Mouse (Mus musculus): Measurements from ENCODE around the gene Nrxn3. TPM values are rescaled to one million over a fixed set of nuclear protein-coding genes. Genes with fewer than 3 reads are reported as not detected.

Gene Nrxn3
- polyA plus RNA-seq, 1 experiment from 2014 or later, result 29.2 TPM

DNA sequence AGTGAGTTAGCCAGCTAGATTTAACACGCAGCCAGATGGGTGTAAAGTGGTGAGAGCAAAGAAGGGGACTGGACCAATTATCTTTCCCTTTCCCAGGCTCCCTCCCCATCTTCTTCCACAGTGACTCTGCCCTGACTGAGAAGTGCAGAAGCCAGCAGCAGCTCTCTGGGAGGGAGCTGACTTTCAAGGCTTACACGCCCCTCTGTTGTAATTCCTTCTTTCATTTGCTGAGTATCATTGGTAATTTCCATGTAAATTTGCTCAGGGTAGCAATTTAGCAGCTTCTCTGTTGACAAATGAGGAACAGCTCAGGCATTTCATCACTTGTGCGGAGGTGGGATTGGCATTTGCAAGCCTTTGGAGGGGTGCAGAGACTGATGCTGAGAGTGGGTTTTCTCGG lies 976.8 kb downstream of the Nrxn3 start:
- H3K27ac ChIP-seq (ENCODE audit: low read depth, low read length), result no peak overlapping the region
- H3K9ac ChIP-seq (ENCODE audit: low read length), result no peak overlapping the region
- no peaks in the 10 kb centered on the region for H3K27me3 ChIP-seq (ENCODE audit: control insufficient read depth, insufficient read depth, low read length)
- DNase-seq (ENCODE audit: low spot score), result no peak
- no peak overlapping the region for H3K4me3 ChIP-seq (ENCODE audit: low read depth, low read length)
- ATAC-seq (ENCODE audit: insufficient read depth, low FRiP score, low TSS enrichment), result no peak
- H3K36me3 ChIP-seq (ENCODE audit: control insufficient read depth, insufficient read depth, low read length), result no peaks in the 10 kb centered on the region
- H3K4me1 ChIP-seq (ENCODE audit: control insufficient read depth, insufficient read depth, low read length), result no peaks in the 10 kb centered on the region
- no peak overlapping the region for H3K4me2 ChIP-seq (ENCODE audit: low read depth)
- H3K9me3 ChIP-seq (ENCODE audit: control insufficient read depth, low read length), result no peaks in the 10 kb centered on the region
- WGBS, result 7% methylated on average over 4 of the region's 4 CpGs

DNA sequence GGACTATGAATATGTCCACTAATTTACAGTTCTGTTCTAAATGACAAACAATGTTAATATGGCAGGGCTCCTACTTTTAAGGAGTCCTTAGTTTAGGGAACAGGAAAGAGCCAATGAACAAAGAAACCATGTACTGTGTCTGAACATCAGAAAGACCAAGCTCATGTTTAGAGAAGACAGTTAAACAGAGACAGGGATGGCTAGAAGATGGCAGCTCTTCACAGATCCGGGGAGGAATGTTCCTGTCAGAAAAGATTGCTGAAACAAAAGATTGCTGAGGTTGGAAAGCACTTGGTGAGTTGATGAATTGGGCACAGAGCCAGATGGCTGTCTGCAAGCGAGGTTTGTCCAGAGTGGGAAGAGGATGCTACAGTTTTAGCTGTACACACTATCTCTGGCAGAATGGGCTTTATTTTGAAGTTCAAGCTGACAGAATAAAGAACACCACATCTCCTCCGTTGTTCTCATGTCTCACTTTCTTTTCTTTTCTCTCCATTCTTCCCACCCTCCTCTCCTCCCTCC lies 978.3 kb downstream of the Nrxn3 start:
- H3K4me1 ChIP-seq (ENCODE audit: control insufficient read depth, insufficient read depth, low read length), result no peaks in the 10 kb centered on the region
- 70% methylated on average over 3 of the region's 3 CpGs for WGBS
- no peak overlapping the region for H3K4me2 ChIP-seq (ENCODE audit: low read depth)
- H3K9me3 ChIP-seq (ENCODE audit: control insufficient read depth, low read length), result no peaks in the 10 kb centered on the region
- no peak overlapping the region for H3K4me3 ChIP-seq (ENCODE audit: low read depth, low read length)
- no peak for DNase-seq (ENCODE audit: low spot score)
- no peak overlapping the region for H3K27ac ChIP-seq (ENCODE audit: low read depth, low read length)
- no peaks in the 10 kb centered on the region for H3K36me3 ChIP-seq (ENCODE audit: control insufficient read depth, insufficient read depth, low read length)
- H3K27me3 ChIP-seq (ENCODE audit: control insufficient read depth, insufficient read depth, low read length), result no peaks in the 10 kb centered on the region
- no peak overlapping the region for H3K9ac ChIP-seq (ENCODE audit: low read length)
- no peak for ATAC-seq (ENCODE audit: insufficient read depth, low FRiP score, low TSS enrichment)

DNA sequence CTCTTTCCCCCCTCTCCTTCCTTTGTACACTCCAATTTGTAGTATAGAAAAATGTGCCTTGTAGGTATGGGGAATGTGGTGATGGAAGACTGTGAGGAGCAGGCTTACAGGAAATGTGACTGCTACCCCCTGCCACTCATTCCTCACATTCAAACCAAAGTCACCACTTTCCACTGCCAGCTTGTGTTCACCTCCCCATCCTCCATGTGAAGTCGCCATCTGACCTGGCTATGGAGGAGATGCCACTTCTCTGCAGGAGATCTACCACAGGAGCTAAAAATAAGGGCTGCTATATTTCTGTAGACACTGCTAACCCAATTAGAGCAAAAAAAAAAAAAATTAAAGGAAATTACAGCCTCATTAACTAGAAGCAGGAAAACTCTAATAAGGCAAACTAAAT lies 980.3 kb downstream of the Nrxn3 start:
- DNase-seq (ENCODE audit: low spot score) (no peak), ATAC-seq (ENCODE audit: insufficient read depth, low FRiP score, low TSS enrichment) (no peak)
- WGBS, result 74% methylated on average over 1 of the region's 1 CpGs
- H3K9me3 ChIP-seq (ENCODE audit: control insufficient read depth, low read length), result no peaks in the 10 kb centered on the region
- H3K4me3 ChIP-seq (ENCODE audit: low read depth, low read length), result no peak overlapping the region
- H3K36me3 ChIP-seq (ENCODE audit: control insufficient read depth, insufficient read depth, low read length), result no peaks in the 10 kb centered on the region
- no peak overlapping the region for H3K9ac ChIP-seq (ENCODE audit: low read length)
- no peak overlapping the region for H3K27ac ChIP-seq (ENCODE audit: low read depth, low read length)
- H3K4me2 ChIP-seq (ENCODE audit: low read depth), result no peak overlapping the region
- H3K27me3 ChIP-seq (ENCODE audit: control insufficient read depth, insufficient read depth, low read length), result no peaks in the 10 kb centered on the region
- no peaks in the 10 kb centered on the region for H3K4me1 ChIP-seq (ENCODE audit: control insufficient read depth, insufficient read depth, low read length)

DNA sequence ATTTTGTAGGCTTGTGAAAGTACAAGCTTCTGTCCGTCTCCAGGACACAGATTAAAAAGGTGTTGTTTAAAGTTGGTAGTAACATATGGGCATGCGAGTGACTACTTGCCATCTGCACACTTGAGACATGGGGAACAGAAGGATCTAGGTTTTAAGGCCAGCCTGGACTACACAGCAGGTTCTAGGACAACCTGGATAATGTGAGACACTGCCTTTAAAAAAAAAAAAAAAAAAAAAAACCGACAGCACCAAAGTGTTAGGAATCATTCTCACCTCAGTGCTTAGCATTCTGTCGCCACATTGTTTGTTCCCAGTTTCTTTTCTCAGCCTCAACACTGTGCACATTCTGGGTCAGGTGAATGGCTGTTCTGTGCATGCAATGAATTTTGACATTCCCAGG lies 985.2 kb downstream of the Nrxn3 start:
- H3K4me2 ChIP-seq (ENCODE audit: low read depth), result no peak overlapping the region
- WGBS, result 72% methylated on average over 4 of the region's 4 CpGs
- ATAC-seq (ENCODE audit: insufficient read depth, low FRiP score, low TSS enrichment) (no peak), DNase-seq (ENCODE audit: low spot score) (no peak)
- no peaks in the 10 kb centered on the region for H3K36me3 ChIP-seq (ENCODE audit: control insufficient read depth, insufficient read depth, low read length)
- no peak overlapping the region for H3K27ac ChIP-seq (ENCODE audit: low read depth, low read length)
- no peaks in the 10 kb centered on the region for H3K27me3 ChIP-seq (ENCODE audit: control insufficient read depth, insufficient read depth, low read length)
- no peak overlapping the region for H3K9ac ChIP-seq (ENCODE audit: low read length)
- H3K4me1 ChIP-seq (ENCODE audit: control insufficient read depth, insufficient read depth, low read length), result no peaks in the 10 kb centered on the region
- no peak overlapping the region for H3K4me3 ChIP-seq (ENCODE audit: low read depth, low read length)
- H3K9me3 ChIP-seq (ENCODE audit: control insufficient read depth, low read length), result no peaks in the 10 kb centered on the region

DNA sequence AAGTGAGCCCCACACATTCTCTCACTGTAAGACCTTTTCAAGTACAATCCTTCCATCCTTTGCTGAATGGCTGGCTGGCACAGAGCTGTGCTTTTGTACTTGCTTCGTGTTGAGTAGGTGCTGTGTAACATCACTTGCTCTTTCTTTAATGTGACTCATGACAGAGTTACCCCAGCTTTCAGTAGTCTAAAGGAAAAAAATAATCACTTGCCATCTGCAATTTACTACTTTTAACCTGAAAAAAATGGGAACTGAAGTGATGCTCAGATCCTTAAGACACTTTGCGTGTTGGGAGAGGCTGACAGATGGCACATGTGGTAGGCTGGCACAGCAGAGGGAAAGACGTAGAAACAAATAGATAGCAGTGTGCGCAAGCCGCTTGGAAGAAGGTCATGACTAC lies 987.8 kb downstream of the Nrxn3 start:
- H3K36me3 ChIP-seq (ENCODE audit: control insufficient read depth, insufficient read depth, low read length), result no peaks in the 10 kb centered on the region
- no peak overlapping the region for H3K4me2 ChIP-seq (ENCODE audit: low read depth)
- H3K4me1 ChIP-seq (ENCODE audit: control insufficient read depth, insufficient read depth, low read length), result no peaks in the 10 kb centered on the region
- no peaks in the 10 kb centered on the region for H3K27me3 ChIP-seq (ENCODE audit: control insufficient read depth, insufficient read depth, low read length)
- H3K27ac ChIP-seq (ENCODE audit: low read depth, low read length), result no peak overlapping the region
- no peak for ATAC-seq (ENCODE audit: insufficient read depth, low FRiP score, low TSS enrichment)
- no peak overlapping the region for H3K9ac ChIP-seq (ENCODE audit: low read length)
- no peak for DNase-seq (ENCODE audit: low spot score)
- 95% methylated on average over 5 of the region's 5 CpGs for WGBS
- no peaks in the 10 kb centered on the region for H3K9me3 ChIP-seq (ENCODE audit: control insufficient read depth, low read length)
- no peak overlapping the region for H3K4me3 ChIP-seq (ENCODE audit: low read depth, low read length)

DNA sequence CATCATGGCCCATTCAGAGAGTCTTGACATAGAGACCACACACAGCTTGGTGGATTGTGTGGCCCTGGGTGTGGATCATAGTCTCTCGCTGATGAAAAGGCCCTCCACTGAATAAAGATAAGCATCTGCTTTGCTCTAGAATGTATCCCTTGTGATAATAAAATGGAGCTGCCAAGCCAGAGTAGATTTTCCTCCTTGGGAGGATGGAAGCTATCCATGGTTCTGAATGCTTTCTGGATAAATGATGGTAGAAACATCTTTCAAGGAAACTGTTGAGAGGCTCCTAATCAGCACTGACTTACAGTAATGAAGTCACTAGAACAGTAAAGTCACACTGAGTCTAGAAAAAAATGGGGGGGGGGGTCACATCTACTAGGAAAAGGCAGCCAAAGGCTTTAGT lies 989.1 kb downstream of the Nrxn3 start:
- no peak for DNase-seq (ENCODE audit: low spot score)
- Histone ChIP-seq H3K4me3 (ENCODE audit: low read depth, low read length) (no peak overlapping the region), H3K9me3 (ENCODE audit: control insufficient read depth, low read length) (no peaks in the 10 kb centered on the region), H3K27me3 (ENCODE audit: control insufficient read depth, insufficient read depth, low read length) (no peaks in the 10 kb centered on the region), H3K36me3 (ENCODE audit: control insufficient read depth, insufficient read depth, low read length) (no peaks in the 10 kb centered on the region), H3K27ac (ENCODE audit: low read depth, low read length) (no peak overlapping the region), H3K4me1 (ENCODE audit: control insufficient read depth, insufficient read depth, low read length) (no peaks in the 10 kb centered on the region), H3K4me2 (ENCODE audit: low read depth) (no peak overlapping the region), H3K9ac (ENCODE audit: low read length) (no peak overlapping the region)
- ATAC-seq (ENCODE audit: insufficient read depth, low FRiP score, low TSS enrichment), result no peak
- WGBS, result 93% methylated on average over 1 of the region's 1 CpGs

DNA sequence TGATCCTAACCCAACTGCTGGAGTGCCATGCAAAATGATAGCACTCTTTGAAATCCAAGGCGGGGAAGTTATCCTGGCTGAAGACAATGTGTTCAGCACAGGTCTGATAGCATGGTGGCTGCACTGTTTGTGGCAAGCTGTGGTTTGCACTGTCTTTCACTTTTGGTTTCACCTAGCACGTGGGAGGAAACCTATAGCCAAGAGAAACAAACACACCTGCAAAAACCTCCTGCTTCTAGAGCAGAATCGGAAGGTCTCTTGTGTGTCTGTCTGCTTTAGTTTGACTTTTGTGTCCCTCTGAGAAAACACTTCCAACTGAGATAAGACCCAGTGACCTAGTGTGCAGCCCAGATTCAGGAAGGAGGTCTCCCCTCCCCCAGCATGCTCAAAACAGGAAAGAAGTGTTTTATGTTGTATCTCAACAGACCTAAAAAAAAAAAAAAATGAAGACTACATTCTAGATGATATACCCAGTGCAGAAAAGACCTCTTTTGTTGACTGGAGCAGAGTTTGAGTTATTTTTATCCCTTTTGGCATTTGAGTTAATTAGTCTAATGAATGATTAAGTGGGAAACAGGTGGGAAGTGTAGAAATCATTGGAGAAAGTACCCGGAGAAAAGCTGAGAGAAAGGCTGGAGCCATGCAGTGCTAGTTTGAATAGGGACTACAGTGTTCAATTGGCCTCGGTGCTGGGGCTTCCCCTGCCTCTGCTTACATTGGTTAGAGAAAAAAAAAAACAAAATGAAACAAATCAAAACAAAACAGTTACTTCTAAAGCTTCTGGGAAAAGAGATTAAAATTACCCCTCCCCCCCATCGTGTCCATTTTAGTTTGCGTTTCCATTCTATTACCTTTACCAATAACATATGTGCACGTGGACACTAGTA lies 996.8 kb downstream of the Nrxn3 start:
- Histone ChIP-seq H3K27me3 (ENCODE audit: control insufficient read depth, insufficient read depth, low read length) (no peaks in the 10 kb centered on the region), H3K9ac (ENCODE audit: low read length) (no peak overlapping the region), H3K27ac (ENCODE audit: low read depth, low read length) (no peak overlapping the region), H3K4me2 (ENCODE audit: low read depth) (no peak overlapping the region), H3K4me1 (ENCODE audit: control insufficient read depth, insufficient read depth, low read length) (no peaks in the 10 kb centered on the region), H3K9me3 (ENCODE audit: control insufficient read depth, low read length) (no peaks in the 10 kb centered on the region), H3K4me3 (ENCODE audit: low read depth, low read length) (no peak overlapping the region), H3K36me3 (ENCODE audit: control insufficient read depth, insufficient read depth, low read length) (no peaks in the 10 kb centered on the region)
- WGBS, result 46% methylated on average over 8 of the region's 8 CpGs
- ATAC-seq (ENCODE audit: insufficient read depth, low FRiP score, low TSS enrichment) (no peak), DNase-seq (ENCODE audit: low spot score) (no peak)

DNA sequence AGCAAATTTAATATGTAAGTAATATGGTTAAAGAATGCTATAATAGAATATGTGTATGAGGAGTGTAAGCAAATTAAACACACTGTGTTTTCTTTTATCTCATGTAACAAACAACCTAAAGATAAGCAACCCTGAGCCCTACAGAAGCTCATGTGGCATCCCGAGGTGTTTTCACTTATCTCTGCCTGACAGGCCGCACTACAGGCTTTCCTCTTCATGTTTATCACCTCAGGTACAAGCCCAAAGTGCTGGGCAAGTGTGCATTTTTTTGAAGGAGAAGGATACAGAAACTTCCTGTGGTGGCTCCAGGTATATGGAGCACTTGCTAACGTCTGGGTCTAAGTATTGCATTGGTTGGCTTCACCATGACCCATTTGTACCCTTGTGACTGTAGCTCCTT lies 998.3 kb downstream of the Nrxn3 start:
- H3K4me2 ChIP-seq (ENCODE audit: low read depth), result no peak overlapping the region
- H3K27me3 ChIP-seq (ENCODE audit: control insufficient read depth, insufficient read depth, low read length), result no peaks in the 10 kb centered on the region
- H3K9me3 ChIP-seq (ENCODE audit: control insufficient read depth, low read length), result no peaks in the 10 kb centered on the region
- no peaks in the 10 kb centered on the region for H3K4me1 ChIP-seq (ENCODE audit: control insufficient read depth, insufficient read depth, low read length)
- WGBS, result 76% methylated on average over 3 of the region's 3 CpGs
- H3K4me3 ChIP-seq (ENCODE audit: low read depth, low read length), result no peak overlapping the region
- no peak for DNase-seq (ENCODE audit: low spot score)
- ATAC-seq (ENCODE audit: insufficient read depth, low FRiP score, low TSS enrichment), result no peak
- H3K36me3 ChIP-seq (ENCODE audit: control insufficient read depth, insufficient read depth, low read length), result no peaks in the 10 kb centered on the region
- no peak overlapping the region for H3K27ac ChIP-seq (ENCODE audit: low read depth, low read length)
- no peak overlapping the region for H3K9ac ChIP-seq (ENCODE audit: low read length)

DNA sequence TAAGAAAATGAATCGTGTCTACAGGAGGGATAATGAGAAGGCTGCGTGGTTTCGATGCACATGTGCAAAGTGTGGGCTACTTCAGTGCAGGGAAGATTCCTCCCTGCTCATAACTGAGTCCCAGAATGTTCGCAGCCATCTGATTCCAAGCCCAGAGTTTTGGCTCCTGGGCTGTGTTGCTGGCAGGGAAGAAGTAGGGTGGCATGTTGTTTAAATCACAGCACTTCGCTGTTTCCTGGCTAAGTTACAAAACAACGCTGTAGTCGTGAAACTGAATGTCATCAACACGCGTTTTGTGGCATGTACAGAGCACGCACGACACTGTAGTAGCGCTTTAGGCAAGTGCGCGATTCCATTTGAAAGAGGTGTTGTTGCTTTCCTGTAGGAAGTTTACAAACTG lies 999.8 kb downstream of the Nrxn3 start:
- ATAC-seq (ENCODE audit: insufficient read depth, low FRiP score, low TSS enrichment) (no peak), DNase-seq (ENCODE audit: low spot score) (no peak)
- Histone ChIP-seq H3K4me3 (ENCODE audit: low read depth, low read length) (no peak overlapping the region), H3K27ac (ENCODE audit: low read depth, low read length) (no peak overlapping the region), H3K27me3 (ENCODE audit: control insufficient read depth, insufficient read depth, low read length) (no peaks in the 10 kb centered on the region), H3K9ac (ENCODE audit: low read length) (no peak overlapping the region), H3K4me2 (ENCODE audit: low read depth) (no peak overlapping the region), H3K4me1 (ENCODE audit: control insufficient read depth, insufficient read depth, low read length) (no peaks in the 10 kb centered on the region), H3K36me3 (ENCODE audit: control insufficient read depth, insufficient read depth, low read length) (no peaks in the 10 kb centered on the region), H3K9me3 (ENCODE audit: control insufficient read depth, low read length) (no peaks in the 10 kb centered on the region)
- 92% methylated on average over 14 of the region's 14 CpGs for WGBS
